Mouse (Mus musculus) heart, postnatal 0 days (tissue): ENCODE data around the gene B3galt2.

Experiments used
- CTCF ChIP-seq: IDR thresholded peaks from 2 replicates; pipeline ENCODE4 v1.5.1; 2016; ENCODE audit warnings: antibody characterized with exemption, control low read depth, low read depth
- EP300 ChIP-seq: IDR thresholded peaks from 2 replicates; pipeline ENCODE4 v1.6.1; 2016; ENCODE audit warnings: antibody characterized with exemption, low read depth

GRCm38 (mm10) chr1:143702141-143702740, 61.8 kb downstream of the B3galt2 start:
- no peak for TF ChIP-seq CTCF
- no peak for TF ChIP-seq EP300
